Mouse (Mus musculus) leukemia stem cell, adult 10-12 weeks (primary cell): ENCODE measurements around the gene Wdr75. TPM values are rescaled to one million over a fixed set of nuclear protein-coding genes. Genes with fewer than 3 reads are reported as not detected.

Source experiments
- polyA plus RNA-seq: library from polyadenylated mRNA; stranded (reverse); fragments of >175 nt; gene quantifications from 2 replicates; pipeline ENCODE4 v1.2.3, GENCODE M21; 2012; ENCODE audit warnings: low replicate concordance

Gene Wdr75
- polyA plus RNA-seq: 3.2 and 12.8 TPM in 2 replicates

DNA sequence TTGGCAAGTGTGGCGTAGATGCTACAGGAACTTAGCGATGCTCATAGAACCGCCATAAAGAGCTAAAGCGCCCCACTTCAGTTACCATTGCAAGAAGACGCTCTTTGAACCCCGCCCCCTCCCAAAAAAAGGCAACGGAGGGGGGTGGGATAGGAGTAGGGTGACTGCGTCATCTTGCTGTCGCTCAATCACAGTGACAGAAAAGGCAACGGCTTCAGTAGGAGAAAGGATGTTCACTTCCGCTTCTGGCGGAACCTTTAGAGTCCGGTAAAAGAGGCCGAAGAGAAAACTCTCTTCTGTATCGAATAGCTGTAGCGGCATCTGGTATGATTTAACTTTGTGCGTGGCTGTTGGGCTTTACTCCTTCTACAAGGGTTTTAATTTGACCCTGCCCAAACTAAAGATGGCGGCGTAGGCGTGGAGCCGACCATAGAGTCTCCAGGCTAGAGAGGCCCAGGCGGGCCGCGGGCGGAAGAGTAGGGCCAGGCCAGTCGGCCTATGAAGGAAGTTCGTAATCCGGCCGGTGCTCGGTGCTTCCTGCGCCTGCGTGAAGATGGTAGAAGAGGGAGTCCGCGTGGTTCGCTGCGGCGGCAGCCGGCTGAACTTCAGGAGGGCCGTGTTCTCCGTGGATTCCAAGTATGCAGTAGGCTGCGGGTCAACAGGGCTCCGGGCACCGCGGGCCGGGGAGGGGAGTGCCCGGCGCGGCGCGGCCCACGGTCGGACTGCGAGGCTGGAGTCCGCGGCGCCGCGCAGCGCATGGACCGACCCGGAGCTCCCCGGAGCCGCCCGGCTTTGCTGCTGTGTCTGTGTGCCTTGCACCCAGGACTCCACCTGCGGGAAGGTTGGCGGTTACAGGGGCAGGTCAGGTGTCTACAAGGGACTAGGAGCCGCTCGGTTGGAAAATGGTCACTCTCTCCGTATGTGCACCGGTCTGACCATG lies at the start of gene Wdr75:
Wdr75 (plus strand) TSS at position 198 of the 940 bp plus-strand sequence.

Other genes starting within 250 kb of the Wdr75 start
- not detected in 2 replicates for gene Gm5269, start 95.1 kb downstream of the Wdr75 start, polyA plus RNA-seq
- 14.9 and 20.5 TPM in 2 replicates for gene Slc40a1, start 131.4 kb downstream of the Wdr75 start, polyA plus RNA-seq